Mouse (Mus musculus): ENCODE results near the gene Tmprss6.

Gene Tmprss6

DNA sequence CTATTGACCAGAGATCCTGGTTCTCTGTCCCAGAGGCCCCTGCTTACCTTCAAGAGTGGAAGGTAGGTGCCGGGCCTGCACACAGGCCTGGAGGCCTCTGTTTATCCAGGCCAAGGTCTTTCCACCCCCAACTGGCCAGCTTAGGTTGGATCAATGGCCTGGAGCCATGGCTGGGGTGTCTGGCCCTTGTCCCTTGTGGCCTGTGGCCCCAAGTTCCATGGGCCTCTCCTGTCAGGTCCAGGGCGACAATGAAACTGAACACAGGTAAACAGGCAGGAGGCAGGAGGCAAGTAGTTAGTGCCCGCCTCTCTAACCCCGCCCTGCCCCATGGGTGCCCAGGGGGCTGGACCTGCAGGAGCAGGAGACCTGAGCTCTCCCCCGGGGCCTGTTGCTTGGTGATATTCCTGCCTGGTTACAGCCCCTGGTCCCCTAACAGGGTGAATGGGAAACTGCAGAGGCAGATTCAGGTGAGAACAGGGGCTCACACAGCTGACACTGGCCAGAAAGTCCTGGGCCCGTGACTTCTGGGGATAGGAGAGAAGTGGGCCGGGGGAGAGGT, at the start of gene Tmprss6:
Gene Tmprss6 (minus strand): TSS at position 256 of the 559 bp plus-strand sequence.
- DNase-seq (ENCODE audit: inconsistent ontology term) = no peak

GRCm38 (mm10) chr15:78518221-78518620, 49.8 kb upstream of the Tmprss6 start:
- DNase-seq (ENCODE audit: inconsistent ontology term) = no peak

DNA sequence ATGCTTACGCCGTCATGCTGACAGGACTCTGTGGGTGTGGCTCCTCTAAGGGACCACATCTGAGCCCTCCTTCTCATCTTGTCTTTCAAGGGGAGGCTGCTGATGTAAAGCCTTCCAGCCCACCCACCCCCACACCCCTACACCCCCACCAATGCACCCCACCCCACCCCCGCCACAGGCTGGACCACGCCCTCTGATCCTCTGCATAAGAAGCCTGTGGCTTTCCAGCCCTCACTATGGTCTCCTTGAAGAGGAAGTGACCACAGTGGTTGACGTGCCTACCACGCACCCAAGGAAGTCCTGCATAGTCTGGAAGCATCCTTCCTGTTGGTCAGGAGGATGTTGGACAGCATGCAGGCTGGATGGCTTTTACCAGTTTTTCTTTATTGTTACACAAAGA, 47.3 kb upstream of the Tmprss6 start:
- DNase-seq (ENCODE audit: inconsistent ontology term) = no peak

DNA sequence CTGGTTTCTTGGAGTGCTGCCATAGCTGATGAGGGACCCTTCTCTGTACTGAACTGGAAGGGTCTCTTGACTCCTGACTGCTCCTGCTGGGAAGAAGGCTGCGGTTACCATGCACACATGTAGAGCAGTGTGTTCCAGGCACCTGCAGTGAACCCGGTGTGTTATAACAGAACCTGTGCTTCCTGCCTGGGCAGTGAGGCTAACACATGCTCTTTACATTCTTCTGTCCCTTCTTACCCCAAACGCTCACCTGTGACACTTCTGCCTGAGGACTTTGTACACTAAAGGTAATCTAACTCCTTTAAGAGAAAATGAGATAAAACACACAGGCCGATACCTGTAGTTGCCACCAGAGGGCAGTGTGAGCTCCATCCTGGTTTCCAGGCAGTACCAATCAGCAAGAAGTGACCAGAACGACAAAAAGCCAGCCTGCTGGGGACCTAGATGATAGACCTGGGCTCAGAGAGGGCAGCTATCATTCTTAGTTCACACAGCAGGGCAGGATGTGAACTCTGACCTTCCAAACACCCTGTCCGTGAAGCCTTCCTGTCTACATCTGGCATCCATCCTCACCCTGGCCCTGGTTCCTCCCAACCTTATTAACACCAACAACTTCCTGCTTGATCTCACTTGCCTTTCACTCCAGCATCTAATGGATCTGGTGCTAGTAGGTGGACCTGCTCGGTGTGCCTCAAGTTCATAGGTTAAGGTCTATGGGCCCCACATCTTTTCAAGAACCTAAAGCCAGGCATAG, 46.1 kb upstream of the Tmprss6 start:
- DNase-seq (ENCODE audit: inconsistent ontology term) = peak; percentile 39

DNA sequence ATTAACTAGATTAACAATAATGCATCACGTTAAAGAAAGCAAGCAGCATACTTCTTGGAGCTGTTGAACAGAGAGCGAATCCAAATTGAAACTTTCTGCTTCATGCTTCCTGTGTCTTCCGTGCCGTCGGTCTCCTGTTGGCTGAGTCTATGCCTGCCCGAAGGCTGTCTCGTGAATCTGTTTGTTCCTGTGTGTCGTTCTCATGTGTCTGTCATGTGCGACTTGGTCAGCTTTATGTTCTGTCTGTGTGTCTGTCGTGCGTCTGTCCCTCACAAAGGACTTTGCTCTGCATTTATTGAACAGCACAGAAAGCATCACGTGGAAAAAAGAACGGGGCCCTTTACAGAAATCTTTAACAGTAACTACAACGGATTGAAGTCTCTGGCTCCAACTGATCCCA, 44.6 kb upstream of the Tmprss6 start:
- DNase-seq (ENCODE audit: inconsistent ontology term) = no peak

GRCm38 (mm10) chr15:78511951-78512350, 43.5 kb upstream of the Tmprss6 start:
- no peak for DNase-seq (ENCODE audit: inconsistent ontology term)

- DNase-seq (ENCODE audit: inconsistent ontology term) = no peak
Measured at GRCm38 (mm10) chr15:78510736-78511135, 42.3 kb upstream of the Tmprss6 start.

- no peak for DNase-seq (ENCODE audit: inconsistent ontology term)
Measured at GRCm38 (mm10) chr15:78510121-78510576, 41.7 kb upstream of the Tmprss6 start.

DNA sequence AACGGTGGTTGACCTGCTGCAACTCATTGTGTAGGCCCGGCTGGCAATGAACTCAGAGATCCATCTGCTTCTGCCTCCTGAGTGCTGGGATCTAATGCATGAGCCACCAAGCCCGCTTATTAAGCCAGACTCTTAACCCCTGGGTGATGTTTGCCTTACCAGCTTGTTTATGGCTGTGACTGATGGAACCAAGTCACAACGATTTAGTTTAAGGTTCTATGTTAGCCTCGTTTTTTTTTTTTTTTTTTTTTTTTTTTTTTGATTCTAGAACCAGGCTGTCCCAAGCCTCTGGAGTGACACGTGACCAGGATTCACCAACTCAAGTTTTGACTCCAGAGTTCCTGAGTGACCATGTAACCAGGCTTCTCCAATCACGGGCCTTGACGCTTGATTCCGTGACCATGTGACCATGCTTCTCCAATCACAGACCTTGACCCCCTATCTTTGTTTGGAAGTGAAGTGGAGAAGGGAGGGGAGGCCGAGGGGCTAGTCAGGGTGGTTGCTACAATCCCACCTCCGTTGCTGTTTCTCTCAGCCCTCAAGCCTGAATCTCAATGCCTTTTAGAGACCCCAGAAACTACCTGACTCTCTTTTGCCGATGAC, 41.0 kb upstream of the Tmprss6 start:
- no peak for DNase-seq (ENCODE audit: inconsistent ontology term)

DNA sequence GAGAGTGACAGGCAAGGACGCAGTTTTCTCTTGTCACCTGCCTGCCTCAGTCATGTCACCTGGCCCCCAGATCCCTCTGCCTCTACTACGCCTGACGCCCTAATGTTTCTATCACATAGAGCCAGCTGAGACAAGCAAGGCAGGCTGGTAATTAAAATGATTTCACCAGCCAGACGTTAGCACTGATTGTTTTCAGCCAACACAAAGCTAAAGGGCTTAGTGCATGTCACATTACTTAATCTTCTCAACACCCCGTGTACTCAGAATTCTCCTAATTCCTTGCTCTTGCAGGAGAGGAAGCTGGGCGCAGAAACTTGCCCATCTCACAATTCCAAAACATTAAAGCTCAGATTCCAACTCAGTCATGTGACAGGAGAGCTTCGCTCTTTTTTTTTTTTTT, 40.0 kb upstream of the Tmprss6 start:
- no peak for DNase-seq (ENCODE audit: inconsistent ontology term)

DNA sequence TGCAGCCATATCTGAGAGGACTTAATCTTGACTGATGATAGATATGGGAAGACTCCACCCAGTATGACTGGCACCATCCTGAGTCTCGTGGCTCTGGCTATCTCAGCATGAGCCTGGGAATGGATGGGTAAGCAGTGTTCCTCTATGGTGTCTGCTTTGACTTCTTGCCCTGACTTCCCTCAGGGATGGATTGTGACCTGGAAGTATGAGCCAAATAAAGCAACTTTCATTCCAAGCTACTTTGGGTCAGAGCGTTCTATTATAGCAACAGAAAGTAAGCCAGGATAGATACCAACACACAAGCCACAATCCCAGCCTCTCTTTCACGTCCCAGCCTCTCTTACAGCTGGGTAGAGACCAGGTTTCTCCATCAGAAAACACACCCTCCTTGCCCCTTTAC, 37.1 kb upstream of the Tmprss6 start:
- DNase-seq (ENCODE audit: inconsistent ontology term) = no peak

- no peak for DNase-seq (ENCODE audit: inconsistent ontology term)
Measured at GRCm38 (mm10) chr15:78504816-78505215, 36.4 kb upstream of the Tmprss6 start.

- DNase-seq (ENCODE audit: inconsistent ontology term) = no peak
Measured at GRCm38 (mm10) chr15:78504013-78504412, 35.6 kb upstream of the Tmprss6 start.

DNA sequence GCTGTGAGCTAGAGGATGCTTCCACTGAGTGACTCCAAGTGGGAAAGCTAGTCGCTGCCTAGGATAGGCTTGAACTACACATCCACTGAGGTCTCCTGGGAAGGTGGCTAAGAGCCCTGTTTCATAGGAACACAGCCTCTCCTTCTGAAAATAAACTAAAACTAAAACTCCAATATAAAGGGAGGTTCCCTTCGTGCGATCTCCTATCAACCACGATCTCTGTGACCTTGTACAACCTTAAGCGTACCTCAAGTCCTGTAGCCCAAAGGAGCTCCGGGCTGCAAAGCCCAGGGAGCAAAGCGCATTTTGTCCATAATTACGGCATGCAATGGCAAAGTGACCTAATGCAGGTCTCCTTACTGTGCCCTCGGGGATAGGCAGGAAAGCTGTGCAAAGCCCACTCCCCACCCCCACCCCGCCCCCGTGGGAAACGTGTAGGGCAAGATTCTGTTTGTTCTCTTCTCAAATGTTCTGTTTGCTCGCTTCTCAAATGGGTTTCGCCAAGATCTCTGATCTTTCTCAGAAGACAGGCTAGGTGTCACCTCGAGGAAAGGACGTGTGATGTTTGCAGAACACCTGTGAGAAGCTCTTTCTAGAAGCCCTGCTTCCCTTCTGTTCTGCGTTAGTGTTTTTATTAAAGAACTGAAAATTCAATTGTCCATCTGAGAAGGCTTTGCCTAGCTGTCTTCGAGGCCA, 34.2 kb upstream of the Tmprss6 start:
- DNase-seq (ENCODE audit: inconsistent ontology term) = no peak

DNA sequence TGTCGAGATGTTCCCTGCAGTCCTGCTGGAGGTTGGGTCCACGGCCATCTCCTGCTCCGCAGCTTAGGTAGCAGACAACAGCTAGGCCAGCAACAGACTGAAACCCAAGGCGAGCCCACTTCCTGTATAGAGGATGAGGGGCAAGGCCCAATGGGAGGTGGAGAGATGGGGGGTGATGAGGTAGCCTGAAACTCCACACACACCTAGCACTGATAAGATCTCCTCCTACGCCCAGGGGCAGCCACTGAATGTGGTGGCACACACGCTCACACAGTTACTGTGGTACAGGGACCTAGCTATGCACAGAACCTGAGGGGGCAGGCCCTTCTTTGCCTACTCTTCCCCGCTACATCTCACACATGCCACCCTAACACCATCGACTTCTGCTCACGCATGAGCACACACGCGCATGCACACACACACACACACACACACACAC, 26.6 kb upstream of the Tmprss6 start, which contains the start of gene Il2rb:
Gene Il2rb (minus strand): TSS at position 304 of the 439 bp plus-strand sequence.
- DNase-seq (ENCODE audit: inconsistent ontology term) = no peak

- DNase-seq (ENCODE audit: inconsistent ontology term) = peak; percentile 58
Measured at GRCm38 (mm10) chr15:78493401-78494010, 25.1 kb upstream of the Tmprss6 start.

DNA sequence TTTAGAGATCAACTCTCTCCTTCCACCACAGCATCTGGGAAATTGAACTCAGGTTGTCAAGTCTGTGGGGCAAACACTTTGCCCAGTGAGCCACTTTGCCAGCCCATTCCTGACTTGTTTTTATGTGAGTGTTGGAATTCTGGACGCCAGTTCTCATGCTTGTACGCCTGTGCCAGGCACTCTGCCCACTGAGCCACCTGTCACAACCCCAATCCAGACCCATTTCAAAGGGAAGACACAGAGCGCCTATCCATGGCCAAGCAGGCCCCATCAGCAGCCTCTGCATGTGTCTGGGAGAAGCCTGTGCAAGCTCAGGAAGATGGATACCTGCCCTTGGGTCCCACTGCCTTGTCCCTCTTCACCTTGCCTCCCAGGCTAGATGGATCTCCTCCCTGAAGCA, 22.9 kb upstream of the Tmprss6 start:
- no peak for DNase-seq (ENCODE audit: inconsistent ontology term)

DNA sequence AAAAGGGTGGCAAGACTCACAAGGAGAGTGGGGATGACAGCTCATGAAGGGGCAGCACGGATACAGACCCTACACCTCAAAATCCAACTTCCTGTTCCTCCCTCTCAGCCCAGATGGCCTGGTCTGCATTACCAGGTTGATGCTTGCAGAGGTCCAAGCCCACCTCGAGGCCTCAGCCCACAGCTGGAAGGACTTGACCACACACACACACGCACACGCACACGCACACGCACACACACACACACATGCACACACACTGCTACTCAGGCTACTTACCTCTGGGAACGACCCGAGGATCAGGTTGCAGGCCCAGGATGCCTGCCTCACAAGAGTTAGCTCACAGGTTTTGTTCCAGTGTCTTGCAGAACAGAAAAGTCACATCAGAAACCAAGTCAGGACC, 21.5 kb upstream of the Tmprss6 start:
- no peak for DNase-seq (ENCODE audit: inconsistent ontology term)

GRCm38 (mm10) chr15:78489248-78489647, 20.8 kb upstream of the Tmprss6 start:
- no peak for DNase-seq (ENCODE audit: inconsistent ontology term)

GRCm38 (mm10) chr15:78487066-78487465, 18.6 kb upstream of the Tmprss6 start:
- DNase-seq (ENCODE audit: inconsistent ontology term) = no peak

- DNase-seq (ENCODE audit: inconsistent ontology term) = no peak
Measured at GRCm38 (mm10) chr15:78486564-78486963, 18.1 kb upstream of the Tmprss6 start.

DNA sequence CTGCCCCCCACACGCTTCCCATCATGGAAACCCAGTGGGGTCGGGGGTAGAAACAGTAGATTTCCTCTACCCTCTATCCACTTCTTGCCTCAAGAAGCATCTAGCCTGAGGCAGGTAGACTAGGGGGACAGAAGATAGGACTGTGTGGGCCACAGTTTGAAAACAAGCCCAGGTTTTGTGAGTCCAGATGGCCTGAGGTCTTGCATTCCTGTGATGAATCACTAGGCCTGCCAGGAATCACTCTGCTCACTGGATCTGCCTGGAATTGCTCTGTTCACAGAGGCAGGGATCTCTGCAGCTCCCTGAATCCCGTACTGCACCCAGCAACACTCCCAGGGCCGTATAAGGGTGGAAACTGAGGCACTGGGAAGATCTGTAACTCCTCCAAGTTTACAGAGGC, 14.9 kb upstream of the Tmprss6 start:
- peak; percentile 84 for DNase-seq (ENCODE audit: inconsistent ontology term)

Data from Muller cell, postnatal 12 days (primary cell).